Mouse (Mus musculus): ENCODE data around the gene Adipor1. TPM values are rescaled to one million over a fixed set of nuclear protein-coding genes. Genes with fewer than 3 reads are reported as not detected.

Adipor1 gene
- total RNA-seq, 2 experiments from 2014 or later, result 432 to 446 TPM

DNA sequence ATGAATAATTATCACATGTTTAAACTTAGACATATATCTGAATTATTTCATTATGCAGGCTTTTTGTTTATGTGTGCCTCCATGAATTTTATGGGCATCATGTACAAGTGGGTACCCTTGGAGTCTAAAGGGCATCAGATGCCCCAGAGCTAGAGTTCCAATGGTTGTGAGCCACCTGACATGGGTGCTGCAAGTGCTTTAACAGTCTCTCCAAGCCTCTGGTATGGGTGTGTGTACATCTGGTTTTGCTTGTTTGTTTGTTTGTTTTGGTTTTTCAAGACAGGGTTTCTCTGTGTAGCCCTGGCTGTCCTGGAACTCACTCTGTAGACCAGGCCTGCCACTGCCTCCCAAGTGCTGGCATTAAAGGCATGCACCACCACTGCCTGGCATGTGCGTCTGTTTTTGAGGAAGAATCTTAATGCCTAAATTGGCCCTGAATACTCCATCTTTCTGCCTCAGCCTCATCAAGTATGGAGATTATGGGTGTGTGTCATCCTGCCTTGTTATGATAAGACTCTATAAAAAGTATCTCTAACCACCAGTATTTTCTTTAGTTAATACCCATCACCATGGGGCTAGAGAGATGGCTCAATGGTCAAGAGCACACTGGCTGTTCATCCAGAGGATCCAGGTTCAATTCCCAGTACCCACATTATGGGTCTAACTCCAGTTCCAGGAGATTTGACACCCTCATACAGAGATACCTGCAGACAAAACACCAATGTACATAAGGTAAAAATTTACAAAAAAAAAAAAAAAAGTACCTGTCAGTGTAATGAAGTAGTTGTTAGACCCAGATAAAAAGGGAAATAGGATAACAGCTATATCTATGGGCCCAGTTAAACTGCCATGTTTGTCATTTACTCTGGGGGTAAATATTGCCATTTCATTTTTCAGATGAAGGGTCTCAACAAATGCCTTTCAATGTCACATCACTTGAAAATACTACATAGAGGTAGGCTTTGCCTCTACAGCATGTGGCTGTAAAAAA, 45.4 kb downstream of the Adipor1 start:
- ATAC-seq (replicated peaks; ENCODE audit: low FRiP score, poor library complexity, severe bottlenecking), result peak; percentile 90

Other genes with a start within 250 kb of the Adipor1 start
- 71.3 and 98.6 TPM in 2 replicates for gene Chil1, start 233.2 kb upstream of the Adipor1 start, total RNA-seq (2015; ENCODE audit: low replicate concordance)
- 29.3 and 58.3 TPM in 2 replicates for gene Chil1, start 233.2 kb upstream of the Adipor1 start, total RNA-seq (2017; ENCODE audit: low replicate concordance)
- not detected in 2 replicates for gene Mybph, start 221.9 kb upstream of the Adipor1 start, total RNA-seq (2015; ENCODE audit: low replicate concordance)
- not detected in 2 replicates for gene Mybph, start 221.9 kb upstream of the Adipor1 start, total RNA-seq (2017; ENCODE audit: low replicate concordance)
- not detected in 2 replicates for gene Adora1, start 179.9 kb upstream of the Adipor1 start, total RNA-seq (2015; ENCODE audit: low replicate concordance)
- not detected in 2 replicates for gene Adora1, start 179.9 kb upstream of the Adipor1 start, total RNA-seq (2017; ENCODE audit: low replicate concordance)
- gene Myog, start 125.4 kb upstream of the Adipor1 start, total RNA-seq (2015; ENCODE audit: low replicate concordance), result not detected in 2 replicates
- gene Myog, start 125.4 kb upstream of the Adipor1 start, total RNA-seq (2017; ENCODE audit: low replicate concordance), result not detected in 2 replicates
- gene Ppfia4, start 82.5 kb upstream of the Adipor1 start, total RNA-seq (2015; ENCODE audit: low replicate concordance), result 2.1 and 4.2 TPM in 2 replicates
- 2.8 and 3.8 TPM in 2 replicates for gene Ppfia4, start 82.5 kb upstream of the Adipor1 start, total RNA-seq (2017; ENCODE audit: low replicate concordance)
- 38.2 and 40.5 TPM in 2 replicates for gene Tmem183a, start 53.4 kb upstream of the Adipor1 start, total RNA-seq (2015; ENCODE audit: low replicate concordance)
- 54.1 and 54.4 TPM in 2 replicates for gene Tmem183a, start 53.4 kb upstream of the Adipor1 start, total RNA-seq (2017; ENCODE audit: low replicate concordance)
- not detected in 2 replicates for gene 4933406M09Rik, start 29.4 kb upstream of the Adipor1 start, total RNA-seq (2015; ENCODE audit: low replicate concordance)
- gene 4933406M09Rik, start 29.4 kb upstream of the Adipor1 start, total RNA-seq (2017; ENCODE audit: low replicate concordance), result not detected in 2 replicates
- 31.8 and 39.6 TPM in 2 replicates for gene Cyb5r1, start 9.8 kb upstream of the Adipor1 start, total RNA-seq (2015; ENCODE audit: low replicate concordance)
- 26.8 and 53.9 TPM in 2 replicates for gene Cyb5r1, start 9.8 kb upstream of the Adipor1 start, total RNA-seq (2017; ENCODE audit: low replicate concordance)
- gene Klhl12, start 40.2 kb downstream of the Adipor1 start, total RNA-seq (2015; ENCODE audit: low replicate concordance), result 226 and 242 TPM in 2 replicates
- gene Klhl12, start 40.2 kb downstream of the Adipor1 start, total RNA-seq (2017; ENCODE audit: low replicate concordance), result 369 and 410 TPM in 2 replicates
- gene Rabif, start 79.3 kb downstream of the Adipor1 start, total RNA-seq (2015; ENCODE audit: low replicate concordance), result 5.6 and 9.2 TPM in 2 replicates
- gene Rabif, start 79.3 kb downstream of the Adipor1 start, total RNA-seq (2017; ENCODE audit: low replicate concordance), result 7.2 and 8.2 TPM in 2 replicates
- not detected in 2 replicates for gene Mgat4e, start 134.3 kb downstream of the Adipor1 start, total RNA-seq (2015; ENCODE audit: low replicate concordance)
- gene Mgat4e, start 134.3 kb downstream of the Adipor1 start, total RNA-seq (2017; ENCODE audit: low replicate concordance), result not detected in 2 replicates
- gene Kdm5b, start 144.8 kb downstream of the Adipor1 start, total RNA-seq (2015; ENCODE audit: low replicate concordance), result 15.9 and 16.3 TPM in 2 replicates
- 24.3 and 25.0 TPM in 2 replicates for gene Kdm5b, start 144.8 kb downstream of the Adipor1 start, total RNA-seq (2017; ENCODE audit: low replicate concordance)
- gene Syt2, start 231.3 kb downstream of the Adipor1 start, total RNA-seq (2015; ENCODE audit: low replicate concordance), result 0.58 TPM in 1 of 2 replicates, not detected in the other
- not detected in 2 replicates for gene Syt2, start 231.3 kb downstream of the Adipor1 start, total RNA-seq (2017; ENCODE audit: low replicate concordance)

Data from erythroblast, adult 5-6 weeks (primary cell).